Mouse (Mus musculus): ENCODE measurements around the gene Ccdc6.

Gene Ccdc6

DNA sequence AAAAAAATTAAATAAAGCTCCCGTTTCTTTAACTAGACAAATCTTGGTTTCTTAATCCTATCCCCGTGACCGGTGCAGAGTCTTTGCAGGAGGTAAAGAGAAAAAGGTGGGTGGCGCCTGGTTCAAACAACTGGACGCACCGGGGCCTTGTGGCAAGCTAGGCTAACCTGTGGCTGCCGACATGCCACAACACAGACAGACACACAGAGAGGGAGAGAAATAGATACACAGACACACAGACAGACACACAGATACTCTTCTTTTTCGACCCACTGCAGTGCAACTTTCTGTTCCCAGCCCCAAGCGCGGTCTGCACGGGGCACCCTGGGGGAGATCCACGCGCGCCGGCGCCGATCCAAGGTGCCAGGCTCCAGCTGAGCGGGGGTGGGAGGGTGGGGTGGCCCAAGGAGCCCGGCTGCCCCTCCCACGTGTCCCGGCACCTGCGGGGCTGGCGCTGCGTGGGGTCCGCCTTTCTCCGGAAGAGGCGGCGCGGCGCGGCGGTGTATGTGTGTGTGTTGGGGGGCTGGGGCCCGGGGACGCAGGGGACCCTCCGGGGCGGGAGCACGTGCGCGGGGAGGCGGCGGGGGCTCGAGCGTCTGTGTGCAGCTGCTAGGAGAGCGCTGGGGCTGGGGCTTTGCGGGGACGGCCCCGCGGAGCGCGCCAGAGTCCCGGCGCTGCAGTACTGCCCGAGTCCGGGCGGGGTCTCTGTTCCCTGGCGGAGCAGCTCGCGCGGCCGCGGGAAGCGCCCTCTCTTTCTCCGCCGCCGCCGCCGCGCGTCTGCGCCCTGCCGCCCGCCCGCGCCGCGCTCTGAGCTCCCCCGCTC lies at the start of gene Ccdc6:
Gene Ccdc6 (plus strand): TSS at position 756 of the 823 bp plus-strand sequence.
- DNase-seq (ENCODE audit: low read depth), result peak; percentile 92

DNA sequence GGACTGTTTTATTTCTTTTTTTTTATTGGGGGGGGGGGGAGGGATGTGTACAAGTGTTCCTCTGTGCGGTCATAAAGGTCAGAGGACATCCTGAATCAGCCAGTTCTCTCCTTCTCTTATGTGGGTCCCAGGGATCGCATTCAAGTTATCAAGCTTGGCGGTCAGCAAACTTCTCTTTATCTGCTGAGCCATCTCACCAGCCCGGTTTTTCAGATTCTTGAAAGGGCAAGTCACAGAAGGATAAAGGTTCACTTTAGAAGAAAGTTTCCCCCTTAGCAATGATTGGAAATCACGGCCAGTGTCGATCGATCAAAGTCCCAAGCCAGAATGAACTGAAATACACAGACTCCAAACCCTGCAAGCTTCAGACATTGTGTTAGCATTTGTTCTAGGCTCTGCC lies 47.1 kb upstream of the Ccdc6 start:
- DNase-seq (ENCODE audit: low read depth), result no peak

DNA sequence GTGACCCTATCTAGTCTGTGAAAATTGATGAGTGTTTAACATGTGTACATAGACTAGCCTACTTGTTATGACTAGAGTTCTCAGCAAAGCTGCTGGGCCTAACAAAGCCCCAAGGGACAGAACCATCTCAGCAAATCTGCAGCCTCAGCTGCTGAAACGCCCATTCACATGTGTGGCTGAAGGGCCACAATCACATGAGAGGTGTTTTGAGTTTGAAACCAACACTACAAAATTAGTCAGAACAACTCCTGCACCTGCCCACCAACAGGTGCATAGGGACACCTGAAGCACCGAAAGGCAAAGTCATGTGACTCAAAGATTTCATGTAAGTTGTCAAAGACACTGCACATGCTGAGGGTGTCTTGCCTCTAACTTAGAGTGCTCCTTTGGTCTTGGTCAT lies 41.6 kb upstream of the Ccdc6 start:
- DNase-seq (ENCODE audit: low read depth), result no peak

DNA sequence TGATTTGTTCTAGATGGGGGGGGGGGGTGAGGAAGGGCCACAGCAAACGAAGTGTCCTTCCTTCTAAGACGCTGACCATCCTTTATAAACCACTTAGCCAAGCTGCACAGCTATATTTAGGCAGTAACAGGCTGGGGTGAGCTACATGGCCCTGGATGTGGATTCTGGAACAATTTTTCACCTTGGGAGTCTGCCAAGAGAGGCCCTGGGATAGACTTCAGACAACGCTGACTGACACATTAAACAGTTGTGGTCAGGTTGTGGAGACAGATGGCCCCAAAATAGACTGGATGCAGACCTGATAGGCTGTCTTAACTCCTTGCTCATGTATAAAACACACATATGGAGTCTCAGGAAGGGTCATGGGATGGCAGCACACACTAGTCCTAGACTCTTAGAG lies 39.9 kb upstream of the Ccdc6 start:
- DNase-seq (ENCODE audit: low read depth), result peak; percentile 91

DNA sequence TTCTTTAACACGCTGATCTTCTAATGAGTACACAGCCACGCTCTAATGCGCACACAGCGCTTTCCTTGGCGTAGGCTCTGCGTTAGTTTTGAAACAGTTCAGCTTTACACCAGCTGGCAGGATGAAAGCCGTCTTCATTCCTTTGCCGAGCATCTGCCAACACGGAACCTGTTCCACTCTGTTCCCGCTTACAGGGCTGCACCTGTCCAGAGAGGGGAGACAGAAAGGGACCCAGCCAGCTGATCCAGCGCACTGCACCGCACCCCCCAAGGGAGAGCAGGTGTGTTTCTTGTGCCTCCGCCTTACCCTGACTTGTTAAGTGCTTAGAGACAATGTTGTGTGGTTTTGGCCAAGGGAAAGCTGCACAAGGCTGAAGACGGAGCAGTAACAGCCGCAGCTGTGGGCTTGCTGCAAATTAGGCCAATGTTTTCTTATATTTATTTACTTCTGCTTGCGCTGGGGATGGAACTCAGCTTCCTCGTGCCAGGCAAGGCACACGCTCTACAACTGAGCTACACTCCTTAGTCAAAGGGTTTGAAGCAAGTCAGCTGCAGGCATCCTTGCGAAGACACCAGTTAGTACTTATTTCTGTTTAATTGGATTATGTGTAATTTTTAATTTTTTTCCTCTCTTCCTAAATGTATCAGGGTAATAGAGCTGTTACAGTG lies 36.8 kb upstream of the Ccdc6 start:
- DNase-seq (ENCODE audit: low read depth), result no peak

DNA sequence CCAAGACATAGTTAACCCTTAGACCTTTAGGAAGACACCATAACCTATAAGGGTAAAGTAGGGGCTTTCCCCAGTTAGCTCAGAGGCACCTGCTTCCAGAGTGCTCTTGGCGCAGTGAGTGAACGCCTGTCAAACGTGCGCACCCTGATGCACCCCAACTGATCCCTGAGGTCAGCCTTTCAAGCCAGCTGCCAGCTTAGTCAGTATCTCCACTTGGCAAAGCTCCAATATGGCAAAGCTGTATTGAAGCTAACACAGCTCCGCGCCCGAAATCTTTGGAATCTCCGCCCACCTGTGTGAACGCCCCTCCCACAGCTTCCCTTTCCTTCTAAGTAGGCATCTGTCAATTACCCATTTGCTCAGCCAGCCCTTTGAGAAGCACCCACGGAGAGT lies 36.2 kb upstream of the Ccdc6 start:
- no peak for DNase-seq (ENCODE audit: low read depth)

DNA sequence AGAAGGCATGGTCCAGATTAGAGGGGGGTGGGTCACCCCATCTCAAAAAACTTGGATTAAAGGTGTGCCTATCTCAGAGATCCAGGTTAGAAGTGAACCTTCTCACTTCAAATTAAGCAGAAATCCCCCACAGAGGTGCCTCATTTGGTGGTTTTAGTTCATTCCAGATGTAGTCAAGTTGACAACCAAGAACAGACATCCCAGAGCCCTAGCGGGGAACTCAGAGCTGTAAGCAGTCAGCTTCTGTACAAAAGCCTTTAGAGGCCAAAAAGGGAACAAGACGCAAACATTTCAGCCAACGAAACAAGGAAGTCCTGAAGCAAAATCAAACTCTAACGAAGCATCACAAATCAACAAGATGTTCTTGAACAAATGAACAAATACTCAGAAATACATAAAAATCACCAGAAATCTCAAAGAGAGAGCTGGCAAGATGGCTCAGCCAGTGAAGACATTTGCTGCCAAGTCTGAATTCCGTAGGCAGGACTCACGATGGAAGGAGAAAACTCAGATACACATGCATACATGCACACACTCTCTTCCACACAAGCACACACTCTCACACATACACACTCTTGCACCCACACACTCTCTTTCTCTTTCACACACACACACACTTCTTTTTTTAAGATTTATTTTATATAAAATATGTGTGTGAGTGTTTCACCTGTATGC lies 32.9 kb upstream of the Ccdc6 start:
- no peak for DNase-seq (ENCODE audit: low read depth)

DNA sequence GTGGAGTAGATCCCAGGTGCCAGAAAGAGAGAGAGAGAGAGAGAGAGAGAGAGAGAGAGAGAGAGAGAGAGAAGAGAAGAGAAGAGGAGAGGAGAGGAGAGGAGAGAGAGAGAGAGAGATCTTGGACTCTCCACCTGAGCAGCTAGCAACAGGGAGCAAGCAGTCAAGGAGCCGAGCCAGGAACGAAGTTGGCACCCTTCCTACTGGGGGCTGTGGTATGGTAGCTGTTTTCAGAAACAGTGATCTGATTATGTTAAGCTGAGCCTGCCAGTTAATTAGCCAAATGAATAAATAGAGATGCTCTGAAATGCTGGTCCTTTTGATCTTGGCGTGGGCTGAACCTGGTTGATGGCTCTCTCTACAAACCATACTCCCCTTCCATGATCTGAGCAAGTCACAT lies 31.7 kb upstream of the Ccdc6 start:
- no peak for DNase-seq (ENCODE audit: low read depth)

DNA sequence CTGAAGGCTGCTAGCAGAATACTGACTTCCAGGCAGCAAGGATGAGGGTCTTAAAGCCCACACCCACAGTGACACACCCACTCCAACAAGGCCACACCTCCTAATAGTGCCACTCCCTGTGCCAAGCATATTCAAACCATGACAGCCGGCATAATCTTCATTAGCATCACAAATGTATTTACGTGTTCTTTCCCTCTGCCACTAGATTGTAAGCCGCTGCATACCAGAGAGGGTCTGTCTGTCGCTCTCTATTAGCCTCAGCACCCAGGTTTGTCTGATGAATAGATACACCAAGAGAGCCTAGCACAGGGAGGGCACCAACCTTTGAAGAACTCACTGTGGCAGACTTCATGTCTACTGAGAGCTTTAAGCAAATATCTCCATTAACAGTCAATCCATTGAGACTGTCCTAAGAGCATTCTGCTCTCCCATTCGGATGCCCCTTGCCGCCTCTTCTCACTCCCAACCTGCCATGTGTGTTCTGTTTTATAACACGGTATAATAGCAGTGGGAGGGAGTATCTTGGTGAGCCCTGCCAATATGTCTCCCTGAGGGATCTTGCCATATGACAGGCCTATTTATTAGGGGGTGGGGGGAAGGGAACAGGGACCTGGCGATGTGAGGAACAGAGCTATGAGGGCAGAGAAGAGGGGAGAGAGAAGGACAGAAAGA lies 30.3 kb upstream of the Ccdc6 start:
- no peak for DNase-seq (ENCODE audit: low read depth)

DNA sequence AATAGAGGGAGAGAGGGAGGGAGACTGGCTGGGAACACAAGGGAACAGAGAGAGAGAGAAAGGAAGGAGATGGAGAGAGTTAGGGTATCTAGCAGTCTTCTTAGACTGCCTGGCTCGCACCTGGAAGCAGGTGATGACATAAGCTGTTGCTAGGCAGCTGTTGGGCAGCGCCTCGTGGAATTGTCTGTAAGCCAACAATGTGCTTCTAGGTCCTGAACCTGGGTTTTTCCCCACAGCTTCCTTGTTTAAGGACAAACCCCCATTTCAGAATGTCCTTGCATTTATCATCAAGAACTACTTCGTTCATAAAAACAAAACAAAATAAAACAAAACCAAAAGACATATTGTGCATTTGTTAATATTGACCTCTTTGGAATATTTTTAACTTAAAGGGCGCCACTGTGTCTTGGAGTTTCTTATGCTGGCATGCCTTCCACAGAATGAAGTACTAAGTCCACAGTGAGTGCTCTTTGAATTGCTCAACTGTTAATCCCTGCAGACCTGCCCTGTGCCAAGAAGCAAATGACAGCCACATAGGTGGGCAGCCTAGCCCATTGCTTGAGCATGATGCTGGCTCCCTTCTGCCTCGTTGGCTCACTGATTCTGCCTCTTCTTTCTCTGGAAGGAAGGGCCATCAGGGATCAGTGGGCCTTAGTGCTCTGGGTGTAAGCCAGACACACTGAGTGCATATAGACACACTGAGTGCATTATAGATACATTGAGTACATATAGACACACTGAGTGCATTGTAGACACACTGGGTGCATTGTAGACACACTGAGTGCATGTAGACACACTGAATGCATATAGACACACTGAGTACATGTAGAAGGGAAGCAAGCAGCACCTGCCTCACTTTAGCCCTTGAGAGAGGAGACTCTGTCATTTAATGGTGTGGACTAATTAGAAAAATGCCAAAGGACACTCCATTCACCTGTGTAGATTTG lies 29.5 kb upstream of the Ccdc6 start:
- DNase-seq (ENCODE audit: low read depth), result peak; percentile 11

DNA sequence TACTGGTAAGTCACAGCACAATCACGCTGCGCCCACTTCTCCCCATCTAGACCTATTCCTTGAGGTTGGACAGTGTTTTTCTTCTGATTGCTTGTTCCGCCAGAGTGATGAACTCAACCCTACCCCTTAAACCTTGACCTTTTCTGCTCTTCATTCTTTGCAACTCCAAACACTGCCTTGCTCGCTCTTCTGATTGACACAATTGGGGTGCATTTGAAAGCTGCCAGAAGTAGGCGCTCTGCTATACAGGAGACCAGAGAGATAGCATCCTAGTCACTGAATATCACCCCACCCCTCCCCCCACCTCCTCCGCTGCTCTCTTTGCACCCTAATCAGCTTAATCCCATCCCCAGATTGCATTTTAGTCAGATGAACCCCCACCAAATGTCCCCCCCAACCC lies 27.6 kb upstream of the Ccdc6 start:
- no peak for DNase-seq (ENCODE audit: low read depth)

DNA sequence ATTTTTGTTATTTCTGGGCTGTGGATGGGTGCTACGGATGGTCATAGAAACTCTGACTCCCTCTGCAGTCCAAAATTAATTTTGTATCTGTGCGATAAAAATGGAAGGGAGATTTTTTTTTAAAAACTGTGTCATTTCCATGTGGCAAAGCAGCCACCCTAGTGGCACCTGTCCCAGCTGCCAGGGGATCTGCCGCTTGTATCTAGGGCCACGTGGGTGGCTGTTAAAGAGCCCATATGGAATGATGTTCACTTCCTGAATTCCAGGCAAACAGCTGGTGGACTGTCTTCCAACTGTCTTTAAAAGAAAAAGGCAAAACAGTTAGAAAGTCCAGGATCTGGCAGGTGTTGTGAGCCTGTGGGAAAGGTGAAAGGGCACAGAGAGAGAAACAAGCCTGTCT lies 25.6 kb upstream of the Ccdc6 start:
- no peak for DNase-seq (ENCODE audit: low read depth)

DNA sequence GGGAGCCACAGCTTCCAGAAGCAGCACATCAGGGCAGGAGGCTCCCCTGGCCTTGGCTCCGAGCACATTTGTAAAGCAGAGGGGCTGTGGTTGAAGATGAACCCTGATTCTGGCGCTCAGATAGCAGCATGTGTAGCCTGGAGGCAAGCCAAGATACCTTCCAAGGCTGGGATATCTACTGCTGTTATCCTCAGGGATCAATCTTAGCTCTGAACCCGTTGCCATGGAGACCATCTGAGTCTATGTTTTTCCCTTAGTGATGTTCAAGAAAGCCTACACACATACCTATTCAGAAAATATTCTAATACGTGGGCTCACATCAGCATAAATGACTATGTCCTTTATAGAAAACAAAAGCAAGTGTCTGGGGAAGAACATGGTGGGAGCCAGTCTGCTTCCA lies 19.5 kb upstream of the Ccdc6 start:
- DNase-seq (ENCODE audit: low read depth), result no peak

DNA sequence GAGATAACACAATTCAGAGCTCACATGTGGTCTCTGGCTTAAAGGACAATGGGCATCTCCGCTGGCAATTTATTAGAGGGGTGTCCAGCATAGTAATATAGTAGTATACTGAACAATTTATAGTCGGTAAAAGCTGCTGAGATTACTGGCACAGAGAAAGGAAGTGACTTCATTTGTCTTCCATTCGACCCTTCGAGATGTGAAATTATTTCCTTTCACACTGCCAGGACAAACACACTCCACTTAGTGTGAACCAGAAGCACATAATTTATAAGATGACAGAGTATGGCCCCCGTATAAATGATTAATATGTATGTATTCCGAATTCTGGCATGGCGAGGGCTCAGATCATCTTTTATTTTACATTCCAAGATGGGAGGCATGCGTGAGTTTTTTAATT lies 16.0 kb upstream of the Ccdc6 start:
- no peak for DNase-seq (ENCODE audit: low read depth)

DNA sequence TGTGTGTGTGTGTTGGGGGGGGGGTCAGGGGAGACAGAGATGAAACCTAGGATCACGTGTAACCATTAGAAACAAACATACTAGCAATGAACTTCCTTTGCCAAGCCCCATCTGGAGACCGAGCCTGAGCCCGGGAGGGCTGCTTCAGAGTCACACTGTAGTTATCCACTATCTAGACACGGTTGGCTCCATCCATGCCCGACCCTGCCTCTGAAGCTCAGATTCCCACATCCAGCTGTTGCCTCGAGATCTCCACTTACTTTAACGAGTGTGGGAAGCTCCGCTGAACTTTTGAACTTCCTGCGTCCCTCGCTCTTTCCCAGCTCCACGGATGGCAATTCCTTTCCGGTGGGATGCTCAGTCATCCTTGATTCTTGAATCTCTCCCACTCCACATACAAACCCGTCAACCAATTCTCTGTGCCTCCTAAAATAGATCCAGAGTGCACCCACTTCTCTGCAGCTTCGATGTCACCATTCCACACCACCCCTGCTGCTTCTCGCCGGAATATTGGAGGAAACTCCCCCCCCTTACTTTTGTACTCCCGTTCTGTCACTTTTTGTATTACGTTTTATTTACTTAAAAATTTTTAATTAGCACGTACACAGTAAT lies 15.3 kb upstream of the Ccdc6 start:
- no peak for DNase-seq (ENCODE audit: low read depth)

DNA sequence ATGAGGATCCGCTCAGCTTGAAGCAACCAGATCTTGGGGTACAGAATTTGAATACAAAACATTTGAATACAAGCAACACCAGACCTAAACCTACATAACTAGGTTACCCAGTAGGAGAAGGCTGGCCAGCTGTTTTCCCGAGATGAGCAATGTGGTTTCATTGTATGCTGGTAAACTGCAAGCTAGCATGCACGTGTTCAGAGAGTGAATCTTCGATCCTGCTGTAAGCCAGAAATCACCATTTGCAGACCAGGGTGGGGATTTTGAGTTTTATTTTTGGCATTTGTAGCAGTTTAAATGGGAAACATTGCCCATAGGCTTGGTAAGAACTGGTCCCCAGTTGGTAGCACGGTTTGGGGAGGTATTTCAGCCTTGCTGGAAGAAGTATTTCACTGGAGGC lies 13.7 kb upstream of the Ccdc6 start:
- no peak for DNase-seq (ENCODE audit: low read depth)

DNA sequence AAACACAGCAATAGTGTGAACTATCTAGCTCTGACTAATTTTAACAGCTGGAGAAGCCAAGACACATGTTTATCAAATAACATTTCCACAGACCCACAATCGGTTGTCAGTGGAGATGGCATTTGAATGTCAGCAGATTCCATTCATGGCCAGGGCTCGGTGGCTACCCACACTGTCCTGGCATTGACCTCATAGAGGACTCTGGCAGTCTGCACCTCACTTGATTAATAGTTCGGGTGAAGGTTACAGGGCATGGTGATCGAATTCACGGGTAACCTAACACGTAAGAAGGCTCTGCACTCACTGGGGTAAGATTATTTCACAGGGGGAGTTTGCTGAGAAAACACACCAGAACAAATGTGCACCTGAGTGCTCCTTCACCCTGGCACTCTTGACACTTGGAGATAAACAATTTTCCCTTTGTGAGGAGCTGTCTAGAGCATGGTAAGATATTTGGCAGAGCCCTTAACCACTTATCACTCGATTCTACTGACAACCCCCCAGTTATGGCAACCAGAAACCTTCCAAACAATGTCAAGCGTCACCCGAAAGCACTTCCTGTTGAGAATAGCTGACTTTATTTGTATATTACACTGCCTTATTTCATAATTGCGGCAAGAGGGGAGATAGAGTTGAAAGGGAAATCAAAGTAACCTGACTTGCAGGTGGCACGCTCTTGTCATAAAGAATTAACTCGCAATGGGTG lies 11.5 kb upstream of the Ccdc6 start:
- no peak for DNase-seq (ENCODE audit: low read depth)

DNA sequence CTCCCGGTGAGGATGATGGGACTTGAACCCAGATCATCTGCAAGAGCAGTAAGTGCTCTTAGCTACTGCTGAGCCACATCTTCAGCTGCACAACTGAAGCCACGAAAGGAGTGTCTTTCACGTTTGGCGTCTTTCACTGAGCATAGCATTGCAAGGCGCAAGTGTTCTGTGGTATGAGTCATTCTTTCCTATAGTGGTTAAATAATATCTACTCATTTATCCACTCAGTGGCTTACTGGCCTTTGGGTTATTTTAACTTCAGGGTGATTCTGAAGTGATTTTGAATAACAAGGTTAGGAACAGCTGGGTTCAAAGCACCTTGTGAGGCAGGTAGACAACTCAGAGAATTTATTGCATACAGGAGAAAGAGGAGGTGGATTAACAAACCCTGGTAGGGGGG lies 8.1 kb upstream of the Ccdc6 start:
- DNase-seq (ENCODE audit: low read depth), result no peak

DNA sequence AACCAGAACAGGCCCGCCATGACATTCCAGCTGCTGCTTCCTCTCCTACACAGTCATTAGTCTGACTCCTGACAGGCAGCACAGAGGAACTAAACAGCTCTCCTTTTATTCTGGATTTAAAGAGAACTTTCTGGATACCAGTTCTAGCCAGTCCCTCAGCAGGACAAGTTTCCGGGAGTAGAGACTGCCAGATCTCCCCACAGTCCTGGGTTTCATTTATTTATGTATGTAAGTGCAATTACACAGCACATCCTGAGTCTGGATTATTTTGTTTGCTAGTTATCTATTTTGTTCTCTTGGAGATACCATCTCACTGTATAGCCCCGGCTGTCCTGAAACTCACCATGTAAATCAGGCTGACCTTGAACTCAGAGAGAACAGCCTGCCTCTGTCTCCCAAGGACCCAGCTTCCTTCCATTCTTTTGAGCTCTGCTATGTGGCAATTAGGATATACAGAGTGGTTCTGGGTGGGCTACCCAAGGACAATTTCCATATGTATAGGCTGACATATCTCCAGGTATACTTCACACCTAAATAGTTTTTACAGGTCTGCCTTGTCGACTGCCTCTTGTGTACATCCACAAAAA lies 5.0 kb upstream of the Ccdc6 start:
- no peak for DNase-seq (ENCODE audit: low read depth)

DNA sequence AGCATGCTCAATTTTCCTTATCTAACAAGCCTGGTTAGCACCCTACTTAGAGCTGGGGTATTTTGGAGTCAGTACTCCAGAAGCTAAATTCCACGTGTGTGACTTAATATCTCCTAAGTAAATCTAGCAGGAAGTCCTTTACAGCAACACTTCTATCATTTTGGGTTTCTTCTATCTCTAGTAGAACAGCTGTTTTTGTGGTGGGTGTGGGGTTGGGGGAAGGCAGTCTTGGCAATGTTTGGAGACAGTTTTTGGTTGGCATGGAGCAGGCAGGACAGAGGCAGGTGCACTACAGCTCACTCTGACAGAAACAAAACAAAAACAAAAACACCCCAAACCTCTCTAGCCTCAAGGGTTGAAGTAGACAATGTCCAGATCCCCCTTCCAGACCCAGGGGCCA lies 3.1 kb upstream of the Ccdc6 start:
- no peak for DNase-seq (ENCODE audit: low read depth)

Data from NIH3T3 (cell line).